Mouse (Mus musculus): ENCODE results near the gene Blm.
A peak's percentile ranks its signal among the peaks of the same experiment; 100 is the strongest.

The Blm gene

GRCm38 (mm10) chr7:80535009-80535744 is at the start of gene Blm:
Gene Blm, minus strand, starts transcription at chr7:80535119.
- peak; percentile 98 for DNase-seq

- peak; percentile 59 to 74 for DNase-seq
Observed at GRCm38 (mm10) chr7:80583981-80584380, 49.1 kb upstream of the Blm start.

- DNase-seq, result peak; percentile 61 to 67
Observed at GRCm38 (mm10) chr7:80582821-80583451, 48.0 kb upstream of the Blm start.

- DNase-seq, result peak in 1 of 2 experiments; percentile 65
Observed at GRCm38 (mm10) chr7:80580368-80580767, 45.4 kb upstream of the Blm start.

GRCm38 (mm10) chr7:80577417-80577980 is 42.6 kb upstream of the Blm start:
- DNase-seq, result no peak

- DNase-seq, result no peak
Observed at GRCm38 (mm10) chr7:80576626-80577025, 41.7 kb upstream of the Blm start.

- no peak for DNase-seq
Observed at GRCm38 (mm10) chr7:80575750-80576149, 40.8 kb upstream of the Blm start.

- DNase-seq, result no peak
Observed at GRCm38 (mm10) chr7:80573076-80573475, 38.2 kb upstream of the Blm start.

- no peak for DNase-seq
Observed at GRCm38 (mm10) chr7:80567982-80568381, 33.1 kb upstream of the Blm start.

GRCm38 (mm10) chr7:80561931-80562330 is 27.0 kb upstream of the Blm start:
- no peak for DNase-seq

- no peak for DNase-seq
Observed at GRCm38 (mm10) chr7:80561271-80561670, 26.4 kb upstream of the Blm start.

- no peak for DNase-seq
Observed at GRCm38 (mm10) chr7:80558572-80558971, 23.7 kb upstream of the Blm start.

GRCm38 (mm10) chr7:80558101-80558500 is 23.2 kb upstream of the Blm start:
- DNase-seq, result peak in 1 of 2 experiments; percentile 12

GRCm38 (mm10) chr7:80557161-80557560 is 22.2 kb upstream of the Blm start:
- DNase-seq, result peak; percentile 27 to 36

- DNase-seq, result peak; percentile 38 to 72
Observed at GRCm38 (mm10) chr7:80556166-80556565, 21.2 kb upstream of the Blm start.

GRCm38 (mm10) chr7:80555146-80555545 is 20.2 kb upstream of the Blm start:
- no peak for DNase-seq

GRCm38 (mm10) chr7:80554180-80555021 is 19.5 kb upstream of the Blm start:
- peak; percentile 14 to 18 for DNase-seq

GRCm38 (mm10) chr7:80548513-80549260 is 13.8 kb upstream of the Blm start:
- DNase-seq, result no peak

- no peak for DNase-seq
Observed at GRCm38 (mm10) chr7:80542139-80542831, 7.4 kb upstream of the Blm start.

GRCm38 (mm10) chr7:80539581-80539980 is 4.7 kb upstream of the Blm start:
- DNase-seq, result no peak

- peak in 1 of 2 experiments; percentile 7 for DNase-seq
Observed at GRCm38 (mm10) chr7:80534291-80535008, 469 bp downstream of the Blm start.

Measured in kidney, postnatal 36 days (tissue).